Mouse (Mus musculus) layer of hippocampus, adult 2 months (tissue): ENCODE data around the gene Abca2. TPM values are rescaled to one million over a fixed set of nuclear protein-coding genes. Genes with fewer than 3 reads are reported as not detected.

ENCODE experiments used
- DNase-seq, 2 experiments: peaks; one replicate each; pipeline ENCODE4 v3.0.0; 2022; ENCODE audit warnings: low spot score in 2 of 2
- H3K27ac ChIP-seq: fragments of 200-600 bp; 2 replicates; pipeline ENCODE4 v1.8.1; 2022
- H3K4me3 ChIP-seq: fragments of 200-600 bp; 2 replicates; pipeline ENCODE4 v1.8.1; 2022; ENCODE audit warnings: mild to moderate bottlenecking
- CTCF ChIP-seq: fragments of 200-600 bp; conservative IDR thresholded peaks from 2 replicates; pipeline ENCODE4 v1.8.1; 2022; ENCODE audit warnings: antibody characterized with exemption, mild to moderate bottlenecking, moderate library complexity
- total RNA-seq, 2 experiments: library from RNA; stranded (reverse); gene quantifications; 2 replicates each; pipeline ENCODE4 v1.2.3; 2021

Gene Abca2
- total RNA-seq, 2 experiments from 2014 or later, result 159 to 167 TPM

GRCm38 (mm10) chr2:25456205-25456953 is 27.9 kb downstream of the Abca2 start, which contains the start of gene Clic3:
TSS of gene Clic3 (plus strand) at chr2:25456838.
- no peak for TF ChIP-seq CTCF
- Histone ChIP-seq H3K27ac (no peak within 1 kb of the TSS), H3K4me3 (no peak within 1 kb of the TSS)
- no peak for DNase-seq

- Histone ChIP-seq H3K27ac (no peak overlapping the region), H3K4me3 (no peak overlapping the region)
- no peak for TF ChIP-seq CTCF
- no peak for DNase-seq
These were observed 28.8 kb downstream of the Abca2 start for GRCm38 (mm10) chr2:25457022-25457896.

- no peak for TF ChIP-seq CTCF
- no peak overlapping the region for H3K4me3 ChIP-seq
- peak in 1 of 2 experiments; percentile 25 for DNase-seq
- no peak overlapping the region; the same call in 1 of the 2 replicates for H3K27ac ChIP-seq
These were observed 30.4 kb downstream of the Abca2 start for GRCm38 (mm10) chr2:25458911-25459310.

GRCm38 (mm10) chr2:25460135-25460534 is 31.6 kb downstream of the Abca2 start:
- no peak for DNase-seq
- H3K27ac ChIP-seq, result peak overlapping the region; percentile 97
- TF ChIP-seq CTCF, result no peak
- peak overlapping the region; percentile 89 for H3K4me3 ChIP-seq

- peak; percentile 12; the same call in 1 of the 2 replicates for TF ChIP-seq CTCF
- Histone ChIP-seq H3K27ac (peak within 1 kb of the TSS; percentile 97), H3K4me3 (peak within 1 kb of the TSS; percentile 89)
- DNase-seq, result peak; percentile 90 to 94
These were observed 32.2 kb downstream of the Abca2 start, which contains the start of gene Paxx for GRCm38 (mm10) chr2:25460551-25461309. TSS of gene Paxx (minus strand) at chr2:25461094.

GRCm38 (mm10) chr2:25461407-25461806 is 32.9 kb downstream of the Abca2 start:
- no peak for DNase-seq
- Histone ChIP-seq H3K27ac (peak overlapping the region; percentile 97), H3K4me3 (peak overlapping the region; percentile 89)
- no peak for TF ChIP-seq CTCF

- TF ChIP-seq CTCF, result no peak
- Histone ChIP-seq H3K27ac (no peak overlapping the region), H3K4me3 (no peak overlapping the region)
- no peak for DNase-seq
These were observed 35.1 kb downstream of the Abca2 start for GRCm38 (mm10) chr2:25463630-25464029.

- no peak for DNase-seq
- TF ChIP-seq CTCF, result no peak
- Histone ChIP-seq H3K4me3 (no peak overlapping the region), H3K27ac (no peak overlapping the region)
These were observed 36.8 kb downstream of the Abca2 start for GRCm38 (mm10) chr2:25465256-25465655.

- no peak overlapping the region for H3K4me3 ChIP-seq
- H3K27ac ChIP-seq, result peak overlapping the region; percentile 36; the same call in 1 of the 2 replicates
- no peak for TF ChIP-seq CTCF
- no peak for DNase-seq
These were observed 37.5 kb downstream of the Abca2 start for GRCm38 (mm10) chr2:25465816-25466635.

- DNase-seq, result no peak
- H3K4me3 ChIP-seq, result no peak overlapping the region
- no peak for TF ChIP-seq CTCF
- H3K27ac ChIP-seq, result peak overlapping the region; percentile 55; the same call in 1 of the 2 replicates
These were observed 39.3 kb downstream of the Abca2 start for GRCm38 (mm10) chr2:25467606-25468303.
